Mouse (Mus musculus) kidney, embryonic 16.5 days (tissue): ENCODE data around the gene Col5a3. TPM values are rescaled to one million over a fixed set of nuclear protein-coding genes. Genes with fewer than 3 reads are reported as not detected.

ENCODE experiments used
- ATAC-seq: fragments of 200-750 bp; cut with Nextera tagmentation; 2 replicates; pipeline ENCODE4 v1.8.0; 2017; ENCODE audit warnings: moderate TSS enrichment; ENCODE audit not compliant: low FRiP score, low TSS enrichment
- H3K27ac ChIP-seq: fragments of 300-500 bp; sonication (generic); 2 replicates; pipeline ENCODE4 v1.5.1; 2014; ENCODE audit warnings: low read length
- H3K27me3 ChIP-seq: fragments of 300-500 bp; sonication (generic); 2 replicates; pipeline ENCODE4 v1.6.1; 2014; ENCODE audit warnings: low read length, control low read depth, mixed read lengths; ENCODE audit not compliant: insufficient read depth
- H3K36me3 ChIP-seq: fragments of 300-500 bp; sonication (generic); 2 replicates; pipeline ENCODE4 v1.6.1; 2014; ENCODE audit warnings: low read length, control low read depth, mixed read lengths; ENCODE audit not compliant: insufficient read depth
- H3K4me1 ChIP-seq: fragments of 300-500 bp; sonication (generic); 2 replicates; pipeline ENCODE4 v1.6.1; 2014; ENCODE audit warnings: low read length, control low read depth, mixed read lengths; ENCODE audit not compliant: insufficient read depth
- H3K4me2 ChIP-seq: fragments of 300-500 bp; sonication (generic); replicated peaks from 2 replicates; pipeline ENCODE4 v1.6.1; 2014; ENCODE audit warnings: low read depth, low read length
- H3K4me3 ChIP-seq: fragments of 300-500 bp; sonication (generic); 2 replicates; pipeline ENCODE4 v1.5.1; 2014; ENCODE audit warnings: mild to moderate bottlenecking, low read length
- H3K9ac ChIP-seq: fragments of 300-500 bp; sonication (generic); replicated peaks from 2 replicates; pipeline ENCODE4 v1.6.1; 2014; ENCODE audit warnings: low read length
- H3K9me3 ChIP-seq: fragments of 300-500 bp; sonication (generic); 2 replicates; pipeline ENCODE4 v1.6.1; 2016; ENCODE audit warnings: low read length, control low read depth
- WGBS: fragments of 180-500 bp; shearing (Covaris S2); extraction: QIAGEN DNeasy Blood & Tissue Kit; methylation state at CpG from one replicate; pipeline ENCODE4 v1.1.7; 2014; 5-methylcytosine and 5-hydroxymethylcytosine counted together
- polyA plus RNA-seq: library from polyadenylated mRNA; unstranded; fragments of >200 nt; fragmentation: Nextera tagmentation; extraction: Ambion mirVana; gene quantifications from 2 replicates; pipeline ENCODE4 v1.2.1, GENCODE M21; 2015

The Col5a3 gene
- polyA plus RNA-seq, 1 experiment from 2014 or later: 2.5 TPM

GRCm38 (mm10) chr9:20785055-20785454 is 29.8 kb downstream of the Col5a3 start:
- H3K36me3 ChIP-seq: no peaks in the 10 kb centered on the region
- H3K27ac ChIP-seq: no peak overlapping the region
- H3K9ac ChIP-seq: no peak overlapping the region
- ATAC-seq: peak; percentile 81
- H3K4me2 ChIP-seq: no peak overlapping the region
- 32% methylated on average over 6 of the region's 6 CpGs for WGBS
- no peaks in the 10 kb centered on the region for H3K4me1 ChIP-seq
- no peaks in the 10 kb centered on the region; the same call in 1 of the 2 replicates for H3K9me3 ChIP-seq
- H3K27me3 ChIP-seq: no peaks in the 10 kb centered on the region
- no peak overlapping the region for H3K4me3 ChIP-seq

GRCm38 (mm10) chr9:20781286-20781685 is 33.6 kb downstream of the Col5a3 start:
- no peaks in the 10 kb centered on the region; the same call in 1 of the 2 replicates for H3K9me3 ChIP-seq
- WGBS: 79% methylated on average over 3 of the region's 3 CpGs
- H3K9ac ChIP-seq: no peak overlapping the region
- no peaks in the 10 kb centered on the region for H3K4me1 ChIP-seq
- H3K27ac ChIP-seq: no peak overlapping the region
- no peak overlapping the region for H3K4me2 ChIP-seq
- no peaks in the 10 kb centered on the region for H3K27me3 ChIP-seq
- H3K4me3 ChIP-seq: no peak overlapping the region
- ATAC-seq: no peak
- no peaks in the 10 kb centered on the region for H3K36me3 ChIP-seq

DNA sequence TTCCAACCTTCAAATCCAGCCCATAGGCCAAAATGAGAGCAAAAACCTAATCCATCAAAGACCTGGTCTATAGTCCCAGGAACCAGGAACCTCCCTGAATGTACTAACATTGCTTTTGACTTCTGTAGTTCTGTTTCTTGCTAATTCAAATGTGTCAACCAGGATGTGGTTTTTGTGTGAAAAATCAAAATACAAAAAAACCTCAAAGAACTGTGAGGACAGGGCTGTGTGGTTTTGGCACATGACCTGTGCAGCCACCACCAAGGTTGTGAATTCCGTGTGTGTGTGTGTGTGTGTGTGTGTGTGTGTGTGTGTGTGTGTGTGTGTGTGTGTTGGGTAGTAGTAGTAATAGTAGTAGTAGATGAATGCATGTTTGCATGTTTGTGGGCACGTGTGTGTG is 49.6 kb downstream of the Col5a3 start:
- Histone ChIP-seq H3K27ac (no peak overlapping the region), H3K9ac (no peak overlapping the region), H3K4me1 (no peaks in the 10 kb centered on the region), H3K4me3 (no peak overlapping the region), H3K36me3 (no peaks in the 10 kb centered on the region), H3K27me3 (no peaks in the 10 kb centered on the region), H3K4me2 (no peak overlapping the region), H3K9me3 (no peaks in the 10 kb centered on the region)
- ATAC-seq: no peak
- WGBS: 71% methylated on average over 2 of the region's 2 CpGs

DNA sequence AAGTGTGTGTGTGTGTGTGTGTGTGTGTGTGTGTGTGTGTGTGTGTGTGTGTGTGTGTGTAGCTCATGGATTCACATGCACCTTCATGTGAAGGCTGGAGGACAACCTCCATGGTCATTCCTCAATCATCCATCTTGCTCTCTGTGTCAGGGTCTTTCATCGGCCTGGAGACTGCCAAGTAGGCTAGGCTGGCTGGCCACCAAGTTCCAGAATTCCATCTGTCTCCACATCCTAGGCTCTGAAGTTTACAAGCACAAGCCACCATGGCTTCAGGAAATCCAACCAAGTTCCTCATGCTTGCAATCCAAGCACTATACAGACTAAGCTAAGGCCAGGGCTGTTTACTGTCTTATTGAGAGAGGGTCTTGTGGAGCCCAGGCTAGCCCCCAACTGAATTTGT is 51.8 kb downstream of the Col5a3 start:
- no peak overlapping the region for H3K9ac ChIP-seq

DNA sequence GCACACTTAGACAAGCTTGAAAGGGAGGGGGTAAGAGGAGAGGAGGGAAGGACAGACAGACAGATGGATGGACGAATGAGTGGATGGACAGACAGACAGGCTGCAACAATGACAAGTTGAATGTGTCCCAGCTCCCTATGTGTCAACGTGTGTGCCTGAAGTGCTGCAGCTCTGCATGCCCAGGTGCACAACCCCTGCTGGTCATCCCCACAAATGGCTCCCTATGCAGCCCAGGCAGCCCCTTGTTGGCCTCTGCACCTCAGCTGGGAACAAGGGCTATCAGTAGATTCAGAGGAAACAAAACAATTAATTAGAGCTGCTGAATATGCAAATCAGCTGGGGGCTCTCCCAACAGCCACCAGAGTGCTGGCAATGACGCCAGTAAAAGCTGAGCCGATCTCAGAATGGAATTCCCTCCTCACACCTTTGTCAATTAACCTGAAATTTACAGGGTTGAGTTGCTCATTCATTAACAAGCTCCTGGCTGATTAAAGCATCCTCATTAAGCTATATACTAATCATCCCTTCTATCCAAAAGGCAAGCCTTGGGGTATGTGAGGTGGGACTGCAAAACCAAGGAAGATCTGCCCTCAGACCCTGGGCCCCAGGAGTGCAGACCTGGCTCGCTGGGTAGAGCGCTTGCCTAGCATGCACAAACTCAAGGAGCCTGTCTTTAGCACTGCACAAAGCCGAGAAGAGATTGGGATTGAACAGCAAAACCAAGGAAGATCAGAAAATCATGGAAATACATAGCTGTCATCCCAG is 52.5 kb downstream of the Col5a3 start:
- no peaks in the 10 kb centered on the region for H3K9me3 ChIP-seq
- 39% methylated on average over 7 of the region's 7 CpGs for WGBS
- ATAC-seq: no peak
- H3K9ac ChIP-seq: no peak overlapping the region
- H3K27me3 ChIP-seq: no peaks in the 10 kb centered on the region
- no peaks in the 10 kb centered on the region for H3K36me3 ChIP-seq
- H3K4me2 ChIP-seq: no peak overlapping the region
- H3K4me3 ChIP-seq: no peak overlapping the region
- no peak overlapping the region for H3K27ac ChIP-seq
- H3K4me1 ChIP-seq: no peaks in the 10 kb centered on the region

More for the DNA sequence above, 51.8 kb downstream of the Col5a3 start:
- ATAC-seq: no peak
- Histone ChIP-seq H3K4me3 (no peak overlapping the region), H3K27me3 (no peaks in the 10 kb centered on the region), H3K4me1 (no peaks in the 10 kb centered on the region), H3K27ac (no peak overlapping the region), H3K36me3 (no peaks in the 10 kb centered on the region), H3K9me3 (no peaks in the 10 kb centered on the region), H3K4me2 (no peak overlapping the region)
- 96% methylated on average over 1 of the region's 1 CpGs for WGBS

DNA sequence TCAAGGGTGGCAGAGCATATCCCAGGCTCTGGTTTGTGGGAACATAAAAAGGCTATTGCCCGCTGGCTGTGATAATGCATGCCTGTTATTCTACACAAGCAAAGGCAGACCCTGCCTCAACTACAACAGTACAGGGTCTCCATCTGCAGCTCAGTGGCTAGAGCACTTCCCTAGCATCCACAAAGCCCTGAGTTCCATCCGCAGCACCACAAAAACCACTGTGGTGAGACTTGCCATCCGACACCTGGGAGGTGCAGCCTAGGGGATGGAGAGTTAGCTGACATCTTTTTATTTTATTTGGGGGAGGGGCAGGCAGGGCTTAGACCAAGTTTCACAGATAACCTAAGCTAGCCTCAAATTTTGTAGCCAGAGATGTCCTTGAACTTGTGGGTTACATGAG is 53.5 kb downstream of the Col5a3 start:
- no peak overlapping the region for H3K27ac ChIP-seq
- H3K36me3 ChIP-seq: no peaks in the 10 kb centered on the region
- no peaks in the 10 kb centered on the region for H3K9me3 ChIP-seq
- no peaks in the 10 kb centered on the region for H3K4me1 ChIP-seq
- H3K27me3 ChIP-seq: no peaks in the 10 kb centered on the region
- 71% methylated on average over 3 of the region's 3 CpGs for WGBS
- no peak overlapping the region for H3K4me2 ChIP-seq
- H3K9ac ChIP-seq: no peak overlapping the region
- H3K4me3 ChIP-seq: no peak overlapping the region
- no peak for ATAC-seq

GRCm38 (mm10) chr9:20760813-20761212 is 54.1 kb downstream of the Col5a3 start:
- WGBS: 58% methylated on average over 12 of the region's 12 CpGs

GRCm38 (mm10) chr9:20758896-20759295 is 56.0 kb downstream of the Col5a3 start:
- Histone ChIP-seq H3K27ac (no peak overlapping the region), H3K27me3 (no peaks in the 10 kb centered on the region), H3K4me1 (0 out of 2 replicates have a peak, but pooled peaks cover 3% of the 10 kb centered on the region), H3K4me2 (no peak overlapping the region), H3K4me3 (no peak overlapping the region), H3K9me3 (no peaks in the 10 kb centered on the region), H3K36me3 (no peaks in the 10 kb centered on the region), H3K9ac (no peak overlapping the region)
- ATAC-seq: no peak
- WGBS: 89% methylated on average over 6 of the region's 6 CpGs

More at GRCm38 (mm10) chr9:20760813-20761212, 54.1 kb downstream of the Col5a3 start:
- Histone ChIP-seq H3K36me3 (no peaks in the 10 kb centered on the region), H3K4me3 (no peak overlapping the region), H3K4me2 (no peak overlapping the region), H3K9ac (no peak overlapping the region), H3K27ac (no peak overlapping the region), H3K4me1 (no peaks in the 10 kb centered on the region), H3K9me3 (no peaks in the 10 kb centered on the region), H3K27me3 (no peaks in the 10 kb centered on the region)
- 0 out of 2 replicates have a peak, but pooled peaks have one; percentile 58 for ATAC-seq

DNA sequence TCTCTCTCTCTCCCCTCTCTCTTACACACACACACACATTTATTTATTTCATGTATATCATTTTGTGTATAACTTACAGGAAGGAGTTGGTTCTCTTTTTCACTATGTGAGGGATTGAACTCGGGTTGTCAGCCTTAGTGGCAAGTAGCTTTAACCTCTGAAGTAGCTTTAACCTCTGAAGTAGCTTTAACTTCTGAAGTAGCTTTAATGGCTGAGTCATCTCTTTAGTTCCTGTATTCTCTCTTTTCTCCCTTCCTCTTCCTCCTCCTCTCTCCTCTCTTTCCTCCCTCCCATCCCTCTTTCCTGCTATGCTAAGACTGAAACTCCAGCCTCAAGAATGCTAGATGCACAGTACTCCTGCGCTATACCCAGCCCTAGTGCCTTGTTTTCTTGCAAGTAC is 56.6 kb downstream of the Col5a3 start:
- H3K4me2 ChIP-seq: no peak overlapping the region
- H3K9me3 ChIP-seq: no peaks in the 10 kb centered on the region
- H3K27ac ChIP-seq: no peak overlapping the region
- WGBS: 61% methylated on average over 2 of the region's 2 CpGs
- H3K9ac ChIP-seq: no peak overlapping the region
- no peak for ATAC-seq
- no peaks in the 10 kb centered on the region for H3K36me3 ChIP-seq
- no peaks in the 10 kb centered on the region for H3K27me3 ChIP-seq
- 0 out of 2 replicates have a peak, but pooled peaks cover 3% of the 10 kb centered on the region for H3K4me1 ChIP-seq
- no peak overlapping the region for H3K4me3 ChIP-seq
